Comparison of ENCODE assay signal across 10 mouse cellular contexts in the genomic region with DNA sequence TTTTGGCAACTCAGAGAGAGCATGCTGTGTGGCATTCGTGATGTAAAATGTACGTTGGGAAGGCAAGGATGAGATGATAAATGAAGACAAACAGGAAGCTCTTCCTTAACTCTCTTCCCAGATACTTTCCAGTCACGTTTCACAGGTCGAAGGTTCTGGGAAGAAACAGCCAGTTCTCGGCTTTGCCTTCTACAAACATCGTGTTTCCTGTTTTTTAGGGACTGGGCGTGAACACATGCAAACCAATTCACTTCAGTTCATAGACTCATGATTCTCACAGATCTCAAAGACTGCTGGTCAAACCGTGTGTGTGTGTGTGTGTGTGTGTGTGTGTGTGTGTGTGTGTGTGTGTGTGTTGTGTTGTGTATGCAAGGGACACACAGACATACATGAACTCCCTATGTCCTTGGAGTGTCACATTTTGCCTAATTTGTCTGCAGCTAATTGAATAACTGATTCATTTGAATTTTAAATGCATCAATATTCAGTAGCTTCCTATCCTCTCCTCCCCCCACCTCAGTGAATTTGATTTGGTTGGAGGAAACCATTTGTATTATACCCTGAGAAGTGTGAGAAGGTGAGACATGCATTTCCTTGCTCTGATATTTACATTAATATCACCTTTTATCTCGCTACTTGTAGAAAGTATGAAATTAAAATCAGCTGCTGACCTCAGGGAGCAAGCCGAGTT.
DNase-seq lines count a peak whose midpoint lies in the region; ATAC-seq and TF ChIP-seq lines count a peak whose summit lies in the region.
"Had no signal": no experiment of that assay in that cellular context is flagged by ENCODE, and none has a peak within 500 bp of the region (broad histone marks: within the 10 kb centered on the region; RNA-seq: fewer than 3 reads in every experiment).

No protein-coding gene starts in this region.

- H3K27ac ChIP-seq in neural tube, embryonic 11.5 days (ENCODE audit: low read depth, low read length): no peak overlapping the region
- no peak overlapping the region for H3K27ac ChIP-seq in midbrain, embryonic 11.5 days (ENCODE audit: low read depth, low read length)
- no peak overlapping the region for H3K27ac ChIP-seq in stomach, postnatal 0 days (replicated peaks)
- H3K27ac ChIP-seq: stomach, embryonic 15.5 days had no signal

- DNase-seq in heart, adult 18-20 months: peak; percentile 23 to 50
- DNase-seq in heart, postnatal 4 days: no peak
- no peak for DNase-seq in neural tube, embryonic 11.5 days (ENCODE audit: low spot score)
- DNase-seq in neural tube, embryonic 10.5 days (ENCODE audit: extremely low spot score, low spot score): no peak
- no peak for DNase-seq in midbrain, embryonic 11.5 days (ENCODE audit: low spot score, missing footprints)
- no peak for DNase-seq in urinary bladder, postnatal 25 days (ENCODE audit: low spot score)
- no peak for DNase-seq in stomach, postnatal 0 days (ENCODE audit: low spot score)
- DNase-seq in cerebellum, adult 8-10 months: no peak

- H3K4me3 ChIP-seq in neural tube, embryonic 11.5 days (ENCODE audit: low read depth, low read length): no peak overlapping the region
- H3K4me3 ChIP-seq in midbrain, embryonic 11.5 days (ENCODE audit: low read depth, low read length): no peak overlapping the region
- no peak overlapping the region for H3K4me3 ChIP-seq in stomach, postnatal 0 days (ENCODE audit: low read depth, low read length)
- H3K4me3 ChIP-seq: stomach, embryonic 15.5 days had no signal

- H3K27me3 ChIP-seq in neural tube, embryonic 11.5 days (ENCODE audit: control insufficient read depth, insufficient read depth, low read length): no peaks in the 10 kb centered on the region
- no peaks in the 10 kb centered on the region; the same call in 1 of the 2 replicates for H3K27me3 ChIP-seq in midbrain, embryonic 11.5 days (ENCODE audit: control insufficient read depth, insufficient read depth, low read length)
- no peaks in the 10 kb centered on the region for H3K27me3 ChIP-seq in stomach, postnatal 0 days (ENCODE audit: control insufficient read depth, insufficient read depth, low read length)
- H3K27me3 ChIP-seq: Patski; stomach, embryonic 15.5 days had no signal

- peak; percentile 26; the same call in 1 of the 2 replicates for ATAC-seq in neural tube, embryonic 11.5 days (ENCODE audit: insufficient read depth, low FRiP score, low TSS enrichment)
- ATAC-seq in midbrain, embryonic 11.5 days (ENCODE audit: low FRiP score): no peak
- no peak for ATAC-seq in stomach, postnatal 0 days (ENCODE audit: low FRiP score, low TSS enrichment)
- ATAC-seq: Patski had no signal

- WGBS in neural tube, embryonic 11.5 days: 64% methylated on average over 10 of the region's 10 CpGs
- 73% methylated on average over 10 of the region's 10 CpGs for WGBS in midbrain, embryonic 11.5 days
- 54% methylated on average over 10 of the region's 10 CpGs for WGBS in stomach, postnatal 0 days

- H3K4me2 ChIP-seq in neural tube, embryonic 11.5 days (ENCODE audit: low read depth): no peak overlapping the region
- H3K4me2 ChIP-seq in midbrain, embryonic 11.5 days: peak overlapping the region; percentile 11; the same call in 1 of the 2 replicates
- no peak overlapping the region for H3K4me2 ChIP-seq in stomach, postnatal 0 days (replicated peaks; ENCODE audit: low read depth)
- H3K4me2 ChIP-seq: stomach, embryonic 15.5 days had no signal

- H3K9me3 ChIP-seq in neural tube, embryonic 11.5 days (ENCODE audit: control insufficient read depth, low read length): no peaks in the 10 kb centered on the region
- no peaks in the 10 kb centered on the region for H3K9me3 ChIP-seq in midbrain, embryonic 11.5 days (ENCODE audit: control insufficient read depth, low read length)
- H3K9me3 ChIP-seq in stomach, postnatal 0 days (ENCODE audit: control insufficient read depth, low read length): no peaks in the 10 kb centered on the region
- H3K9me3 ChIP-seq: stomach, embryonic 15.5 days had no signal

- TF ChIP-seq CTCF in stomach, postnatal 0 days (IDR thresholded peaks at IDR 0.05; ENCODE audit: low read depth): no peak

- H3K9ac ChIP-seq in neural tube, embryonic 11.5 days (ENCODE audit: low read length): no peak overlapping the region
- H3K9ac ChIP-seq in midbrain, embryonic 11.5 days (ENCODE audit: low read length): 0 out of 2 replicates have a peak overlapping the region, but pooled peaks have one; percentile 16
- no peak overlapping the region for H3K9ac ChIP-seq in stomach, postnatal 0 days (ENCODE audit: low read length)
- H3K9ac ChIP-seq: stomach, embryonic 15.5 days had no signal

- H3K4me1 ChIP-seq in neural tube, embryonic 11.5 days (ENCODE audit: control insufficient read depth, insufficient read depth, low read length): no peaks in the 10 kb centered on the region; the same call in 1 of the 2 replicates
- peaks cover 17% of the 10 kb centered on the region for H3K4me1 ChIP-seq in midbrain, embryonic 11.5 days (ENCODE audit: control insufficient read depth, insufficient read depth, low read length)
- H3K4me1 ChIP-seq in stomach, postnatal 0 days (replicated peaks; ENCODE audit: control insufficient read depth, insufficient read depth): 0 out of 2 replicates have a peak, but pooled peaks cover 3% of the 10 kb centered on the region
- H3K4me1 ChIP-seq: stomach, embryonic 15.5 days had no signal

- TF ChIP-seq EP300 in stomach, postnatal 0 days (optimal IDR thresholded peaks at IDR 0.05): no peak

- H3K36me3 ChIP-seq in neural tube, embryonic 11.5 days (ENCODE audit: control insufficient read depth, insufficient read depth, low read length): no peaks in the 10 kb centered on the region
- no peaks in the 10 kb centered on the region for H3K36me3 ChIP-seq in midbrain, embryonic 11.5 days (ENCODE audit: control insufficient read depth, insufficient read depth, low read length)
- no peaks in the 10 kb centered on the region for H3K36me3 ChIP-seq in stomach, postnatal 0 days (ENCODE audit: control insufficient read depth, insufficient read depth, low read length)
- H3K36me3 ChIP-seq: stomach, embryonic 15.5 days had no signal

Comparison
In these comparisons a context has a peak if more than half of its experiments do, and no peak if none do; other contexts are left out.
1. DNase-seq: peak in heart, adult 18-20 months (2 of 2); none in heart, postnatal 4 days (single experiment), neural tube, embryonic 11.5 days (single experiment), neural tube, embryonic 10.5 days (single experiment), midbrain, embryonic 11.5 days (single experiment), urinary bladder, postnatal 25 days (single experiment), stomach, postnatal 0 days (single experiment) and cerebellum, adult 8-10 months (single experiment).